Mouse (Mus musculus): ENCODE measurements around the gene Olfr285.

Olfr285 gene

GRCm38 (mm10) chr15:98317177-98317724, at the start of gene Olfr285:
Olfr285 (minus strand) TSS chr15:98317353.
- DNase-seq, result no peak

GRCm38 (mm10) chr15:98340887-98341286, 23.7 kb upstream of the Olfr285 start, which contains the start of gene Olfr284:
Olfr284 (minus strand) TSS chr15:98340987.
- DNase-seq, result no peak

- DNase-seq, result no peak
Measured at GRCm38 (mm10) chr15:98315703-98316102, 1.4 kb downstream of the Olfr285 start.

DNA sequence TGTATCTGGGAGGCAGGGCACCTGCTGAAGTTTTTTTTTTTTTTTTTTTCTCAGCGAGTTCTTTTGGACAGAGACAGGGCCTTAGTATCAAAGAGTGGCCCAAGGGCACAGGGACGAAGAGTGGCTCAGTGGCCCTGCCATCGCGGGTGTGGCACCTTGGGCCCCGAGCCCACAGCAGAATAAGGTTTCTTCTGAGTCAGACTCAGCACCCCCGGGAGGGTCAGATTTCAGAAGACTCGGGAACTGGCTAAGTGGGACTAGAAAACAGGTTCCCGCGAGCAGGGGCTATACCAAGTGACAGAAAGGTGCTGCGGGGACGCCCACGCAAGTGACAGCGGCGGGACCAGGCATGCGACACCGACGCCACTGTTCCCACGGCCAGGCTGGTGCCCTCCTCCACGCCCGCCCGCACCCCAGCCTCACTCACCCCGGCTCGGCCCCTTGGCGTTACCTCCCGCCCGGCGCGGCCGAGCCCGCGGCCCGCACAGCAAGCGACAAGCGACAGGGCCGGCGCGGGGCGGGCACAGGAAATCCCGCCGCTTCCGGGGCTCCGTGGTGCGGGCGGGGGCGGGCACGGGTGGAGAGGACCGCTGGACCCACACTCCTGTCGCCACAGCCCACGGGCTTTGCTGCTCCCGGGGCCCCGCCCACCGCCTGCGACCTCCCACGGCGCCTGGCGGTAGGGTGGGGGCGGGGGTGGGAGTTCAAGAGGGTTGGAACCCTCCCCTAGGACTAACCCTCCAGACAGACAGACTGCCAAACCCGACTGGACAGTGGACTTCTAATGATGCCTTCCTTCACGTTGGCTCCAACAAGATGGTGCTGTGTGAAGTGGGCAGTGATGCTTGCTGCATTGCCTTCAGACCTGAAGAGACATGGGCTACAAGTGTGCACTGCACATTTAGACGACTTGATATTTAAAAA, 21.3 kb downstream of the Olfr285 start, which contains the start of gene Zfp641:
Zfp641 (minus strand) TSS at position 534 of the 924 bp plus-strand sequence.
- DNase-seq, result peak; percentile 70 to 72

DNA sequence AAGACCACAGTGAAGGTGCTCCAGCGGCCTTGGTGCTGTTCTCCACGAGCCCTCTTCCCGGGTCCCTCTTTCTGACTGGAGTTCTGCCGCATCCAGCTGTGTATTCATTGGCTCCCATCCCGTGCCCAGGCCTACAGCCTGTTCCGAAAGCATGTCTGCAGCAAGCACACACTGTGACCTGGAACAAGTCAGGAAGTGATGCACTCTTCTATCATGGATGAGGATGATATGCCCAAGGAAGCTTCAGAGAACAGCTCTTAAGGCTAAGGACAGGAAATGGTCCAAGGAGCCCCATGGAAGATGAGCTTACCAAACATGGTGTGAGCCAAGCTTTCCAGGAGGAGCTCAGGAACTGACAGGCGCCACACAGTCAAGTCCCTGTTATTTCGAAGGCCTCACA, 23.5 kb downstream of the Olfr285 start:
- DNase-seq, result no peak

GRCm38 (mm10) chr15:98288566-98288965, 28.6 kb downstream of the Olfr285 start:
- DNase-seq, result peak; percentile 34 to 36

DNA sequence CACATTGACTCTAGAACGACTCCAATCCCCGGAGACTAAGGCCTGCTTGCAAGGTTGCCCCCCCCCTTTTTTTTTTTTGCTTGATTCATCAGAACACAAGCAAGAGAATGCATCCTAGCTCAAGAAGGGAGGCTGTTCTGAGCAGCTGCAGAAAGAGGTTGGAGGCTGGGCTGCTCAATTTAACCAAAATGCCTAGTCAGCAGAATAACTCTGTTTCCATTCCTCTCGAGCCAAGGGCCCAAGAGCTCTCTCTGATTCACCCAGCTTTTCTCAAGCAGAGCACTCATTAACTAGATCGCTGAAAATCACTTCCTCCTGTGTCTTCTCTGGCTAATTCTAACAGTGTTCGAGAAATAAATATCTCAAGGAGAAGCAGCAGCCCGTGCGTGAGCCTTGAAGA, 30.7 kb downstream of the Olfr285 start:
- DNase-seq, result no peak

Measured in cerebellum, adult 18-20 months (tissue).